Mouse (Mus musculus) spleen, adult 2 months (tissue): ENCODE measurements at regions not wholly inside any gene's neighbourhood (a gene's known extent, or its start where the extent isn't known, plus 50 kb on each side); places are given as distances from the start of the nearest gene placed in this dataset.

ENCODE experiments used
- DNase-seq, 2 experiments: peaks; one replicate each; pipeline versions ENCODE4 v3.0.0 to v3.0.0-alpha.2; 2012 to 2021; ENCODE audit warnings: low spot score in 2 of 2, low read depth in 1 of 2
- H3K27ac ChIP-seq: fragments of 200-500 bp; 2 replicates; pipeline ENCODE4 v1.5.1; 2012; ENCODE audit warnings: low read length, inconsistent platforms; ENCODE audit not compliant: insufficient read depth
- H3K27me3 ChIP-seq: fragments of 200-500 bp; 2 replicates; pipeline ENCODE4 v1.6.1; 2012; ENCODE audit warnings: mild to moderate bottlenecking, moderate library complexity, low read length, inconsistent platforms; ENCODE audit not compliant: control insufficient read depth, insufficient read depth
- H3K36me3 ChIP-seq: fragments of 200-500 bp; 2 replicates; pipeline ENCODE4 v1.6.1; 2012; ENCODE audit warnings: mild to moderate bottlenecking, low read length, inconsistent platforms; ENCODE audit not compliant: control insufficient read depth, insufficient read depth
- H3K4me1 ChIP-seq: fragments of 200-500 bp; 2 replicates; pipeline ENCODE4 v1.6.1; 2011; ENCODE audit warnings: inconsistent platforms; ENCODE audit not compliant: control insufficient read depth, insufficient read depth, insufficient read length
- H3K4me3 ChIP-seq: fragments of 200-500 bp; 2 replicates; pipeline ENCODE4 v1.5.1; 2011; ENCODE audit warnings: mild to moderate bottlenecking, inconsistent platforms; ENCODE audit not compliant: insufficient read depth, insufficient read length; ENCODE audit errors: extremely low read depth
- CTCF ChIP-seq: fragments of 200-500 bp; IDR thresholded peaks from 2 replicates; pipeline ENCODE4 v1.5.1; 2011; ENCODE audit warnings: mild to moderate bottlenecking, inconsistent platforms; ENCODE audit not compliant: insufficient read depth, insufficient read length, insufficient replicate concordance; ENCODE audit errors: extremely low read depth
- POLR2A ChIP-seq: fragments of 200-500 bp; IDR thresholded peaks from 2 replicates; pipeline ENCODE4 v1.6.1; 2011; ENCODE audit warnings: low read depth, low read length, inconsistent platforms
- WGBS: fragments of 180-500 bp; shearing (Covaris S2); methylation state at CpG from one replicate; pipeline ENCODE4 v1.1.7; 2018; 5-methylcytosine and 5-hydroxymethylcytosine counted together

GRCm38 (mm10) chr9:61530263-61531045 lies 158.3 kb downstream of the Tle3 start:
- Histone ChIP-seq H3K36me3 (no peaks in the 10 kb centered on the region), H3K4me3 (no peak overlapping the region), H3K4me1 (no peaks in the 10 kb centered on the region), H3K27ac (no peak overlapping the region), H3K27me3 (no peaks in the 10 kb centered on the region)
- TF ChIP-seq CTCF (no peak), POLR2A (no peak)
- 97% methylated on average over 4 of the region's 4 CpGs for WGBS
- DNase-seq: no peak

GRCm38 (mm10) chr9:61528286-61528865 lies 156.2 kb downstream of the Tle3 start:
- 84% methylated on average over 12 of the region's 12 CpGs for WGBS
- no peak for DNase-seq
- Histone ChIP-seq H3K27me3 (no peaks in the 10 kb centered on the region), H3K4me1 (no peaks in the 10 kb centered on the region), H3K4me3 (no peak overlapping the region), H3K27ac (no peak overlapping the region), H3K36me3 (no peaks in the 10 kb centered on the region)
- TF ChIP-seq POLR2A (no peak), CTCF (no peak)

- H3K27ac ChIP-seq: no peak overlapping the region
- H3K27me3 ChIP-seq: no peaks in the 10 kb centered on the region
- WGBS: 78% methylated on average over 5 of the region's 5 CpGs
- no peaks in the 10 kb centered on the region for H3K4me1 ChIP-seq
- no peak for TF ChIP-seq CTCF
- no peak for TF ChIP-seq POLR2A
- H3K4me3 ChIP-seq: no peak overlapping the region
- no peak for DNase-seq
- no peaks in the 10 kb centered on the region for H3K36me3 ChIP-seq
These were observed 155.4 kb downstream of the Tle3 start for GRCm38 (mm10) chr9:61527491-61528056.

- no peaks in the 10 kb centered on the region for H3K27me3 ChIP-seq
- TF ChIP-seq POLR2A: no peak
- TF ChIP-seq CTCF: no peak
- H3K36me3 ChIP-seq: no peaks in the 10 kb centered on the region
- H3K27ac ChIP-seq: no peak overlapping the region
- H3K4me3 ChIP-seq: no peak overlapping the region
- no peak for DNase-seq
- WGBS: 88% methylated on average over 5 of the region's 5 CpGs
- H3K4me1 ChIP-seq: no peaks in the 10 kb centered on the region
These were observed 148.0 kb downstream of the Tle3 start for GRCm38 (mm10) chr9:61520136-61520535.

DNA sequence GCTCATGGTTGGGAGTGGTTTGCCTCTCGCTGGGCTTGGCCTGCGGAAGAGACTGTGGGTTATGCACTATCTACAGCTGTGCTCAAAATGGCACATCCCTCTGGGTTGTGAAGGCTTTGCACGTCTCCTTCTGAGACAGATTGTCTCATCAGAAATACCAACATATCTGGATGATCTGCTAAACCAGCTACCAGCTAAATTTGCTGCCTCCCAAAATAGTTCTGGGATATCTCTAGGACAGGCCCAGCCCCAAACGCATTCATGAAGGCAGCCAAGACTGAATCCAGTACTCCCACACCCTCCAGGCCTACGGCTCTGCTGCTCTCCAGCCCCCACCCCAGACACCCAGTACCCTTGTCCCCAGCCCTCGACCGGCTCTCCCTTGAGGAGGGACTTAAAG lies 145.7 kb downstream of the Tle3 start:
- Histone ChIP-seq H3K36me3 (no peaks in the 10 kb centered on the region), H3K27ac (no peak overlapping the region), H3K4me3 (no peak overlapping the region), H3K4me1 (no peaks in the 10 kb centered on the region), H3K27me3 (no peaks in the 10 kb centered on the region)
- 87% methylated on average over 7 of the region's 7 CpGs for WGBS
- DNase-seq: no peak
- TF ChIP-seq CTCF: no peak

GRCm38 (mm10) chr9:61511436-61511835 lies 139.3 kb downstream of the Tle3 start:
- Histone ChIP-seq H3K27ac (no peak overlapping the region), H3K4me1 (no peaks in the 10 kb centered on the region), H3K27me3 (no peaks in the 10 kb centered on the region), H3K4me3 (no peak overlapping the region), H3K36me3 (no peaks in the 10 kb centered on the region)
- TF ChIP-seq POLR2A: no peak
- TF ChIP-seq CTCF: no peak
- no peak for DNase-seq

- no peaks in the 10 kb centered on the region; the same call in 1 of the 2 replicates for H3K4me1 ChIP-seq
- H3K36me3 ChIP-seq: no peaks in the 10 kb centered on the region
- no peak for DNase-seq
- TF ChIP-seq POLR2A (no peak), CTCF (no peak)
- H3K27me3 ChIP-seq: no peaks in the 10 kb centered on the region
- WGBS: 68% methylated on average over 14 of the region's 14 CpGs
- H3K27ac ChIP-seq: no peak overlapping the region
- H3K4me3 ChIP-seq: no peak overlapping the region
These were observed 138.2 kb downstream of the Tle3 start for GRCm38 (mm10) chr9:61510217-61510893.
